Mouse (Mus musculus): ENCODE measurements around the gene Usp29.

- TF ChIP-seq CTCF (conservative IDR thresholded peaks at IDR 0.05 in 1 of 2, IDR thresholded peaks at IDR 0.05 in 1 of 2; ENCODE audit: low read depth in 2 of 2, low read length in 2 of 2) (no peak), RCOR1 (conservative IDR thresholded peaks at IDR 0.05; ENCODE audit: low read depth, low read length) (no peak), IRF4 (IDR thresholded peaks at IDR 0.05; ENCODE audit: low read depth, low read length) (no peak), ZNF384 (IDR thresholded peaks at IDR 0.05; ENCODE audit: low read depth, low read length) (no peak), GABPA (IDR thresholded peaks at IDR 0.05; ENCODE audit: insufficient replicate concordance, low read depth, low read length) (no peak), ZMIZ1 (IDR thresholded peaks at IDR 0.05; ENCODE audit: low read depth, low read length) (no peak), PAX5 (IDR thresholded peaks at IDR 0.05; ENCODE audit: low read length) (no peak), SMC3 (IDR thresholded peaks at IDR 0.05; ENCODE audit: low read depth, low read length) (no peak), POLR2A (IDR thresholded peaks at IDR 0.05; ENCODE audit: low read depth, low read length) (no peak), USF1 (IDR thresholded peaks at IDR 0.05; ENCODE audit: low read depth, low read length) (no peak), E2F4 (IDR thresholded peaks at IDR 0.05; ENCODE audit: insufficient replicate concordance, low read depth, low read length) (no peak), UBTF (IDR thresholded peaks at IDR 0.05; ENCODE audit: low read depth, low read length) (no peak), EP300 (IDR thresholded peaks at IDR 0.05; ENCODE audit: low read length) (no peak), MXI1 (IDR thresholded peaks at IDR 0.05; ENCODE audit: low read depth, low read length) (no peak)
Measured at GRCm38 (mm10) chr7:6816706-6817376, 86.5 kb downstream of the Usp29 start.

All from CH12.LX (cell line).